Mouse (Mus musculus) left cerebral cortex, adult 6 months (tissue): ENCODE measurements around the gene Ptk7. TPM values are rescaled to one million over a fixed set of nuclear protein-coding genes. Genes with fewer than 3 reads are reported as not detected.

Experiments
- long read RNA-seq, 2 experiments: library from polyadenylated mRNA; unstranded; transcript quantifications; one replicate each; pipeline ENCODE4 v2.0.0; 2019 to 2020
- polyA plus RNA-seq: library from polyadenylated mRNA; unstranded; fragments of <200 nt; fragmentation: Nextera tagmentation; gene quantifications from 2 replicates; pipeline ENCODE4 v1.2.3, GENCODE M21; 2021

Gene Ptk7
- polyA plus RNA-seq = 2.2 and 2.3 TPM in 2 replicates
- long read RNA-seq, experiment 1, full-length matches to known transcripts = 16 of 28 reads
- long read RNA-seq, experiment 1, partial matches to known transcripts = 8 of 28 reads
- long read RNA-seq, experiment 1, other reads (novel, unspliced or antisense) = 4 of 28 reads
- long read RNA-seq, experiment 2, partial matches to known transcripts = 3 of 4 reads
- long read RNA-seq, experiment 2, other reads (novel, unspliced or antisense) = 1 of 4 reads

GRCm38 (mm10) chr17:46628791-46629684 lies at the start of gene Ptk7:
Gene Ptk7 (minus strand): TSS chr17:46629504.

GRCm38 (mm10) chr17:46678416-46678815 lies 49.1 kb upstream of the Ptk7 start, which contains the start of gene Mea1:
Gene Mea1 (plus strand): TSS chr17:46678793.

GRCm38 (mm10) chr17:46673850-46674529 lies 44.7 kb upstream of the Ptk7 start, which contains the start of gene Rrp36:
Gene Rrp36 (minus strand): TSS chr17:46674352.

GRCm38 (mm10) chr17:46650232-46651031 lies 21.1 kb upstream of the Ptk7 start, which contains the start of gene Cul7:
Gene Cul7 (plus strand): TSS chr17:46650337.

GRCm38 (mm10) chr17:46645561-46646321 lies 16.4 kb upstream of the Ptk7 start, which contains the start of the genes Klc4 and Mrpl2:
Gene Klc4 (minus strand): TSS chr17:46646022.
Gene Mrpl2 (plus strand): TSS chr17:46646229.

GRCm38 (mm10) chr17:46555673-46556583 lies 73.4 kb downstream of the Ptk7 start, which contains the start of gene Srf:
Gene Srf (minus strand): TSS chr17:46556175.

GRCm38 (mm10) chr17:46545813-46546564 lies 83.3 kb downstream of the Ptk7 start, which contains the start of gene Cul9:
Gene Cul9 (minus strand): TSS chr17:46546388.

Other genes with a start within 250 kb of the Ptk7 start
- 4.4 and 12.0 TPM in 2 replicates for gene Zfp318, start 245.8 kb downstream of the Ptk7 start, polyA plus RNA-seq
- gene Crip3, start 200.6 kb downstream of the Ptk7 start, polyA plus RNA-seq = not detected in 2 replicates
- 0.23 TPM in 1 of 2 replicates, not detected in the other for gene Slc22a7, start 191.0 kb downstream of the Ptk7 start, polyA plus RNA-seq
- gene Ttbk1, start 141.8 kb downstream of the Ptk7 start, polyA plus RNA-seq = 4.9 and 7.3 TPM in 2 replicates
- gene Dnph1, start 132.8 kb downstream of the Ptk7 start, polyA plus RNA-seq = 7.9 and 10.1 TPM in 2 replicates
- 18.6 and 21.2 TPM in 2 replicates for gene Cul9, start 83.1 kb downstream of the Ptk7 start, polyA plus RNA-seq
- gene Srf, start 73.3 kb downstream of the Ptk7 start, polyA plus RNA-seq = 3.7 and 4.7 TPM in 2 replicates
- 12.7 and 13.1 TPM in 2 replicates for gene Klc4, start 16.5 kb upstream of the Ptk7 start, polyA plus RNA-seq
- 73.6 and 117 TPM in 2 replicates for gene Mrpl2, start 16.7 kb upstream of the Ptk7 start, polyA plus RNA-seq
- 3.2 and 3.5 TPM in 2 replicates for gene Cul7, start 20.8 kb upstream of the Ptk7 start, polyA plus RNA-seq
- 21.4 and 26.1 TPM in 2 replicates for gene Rrp36, start 44.8 kb upstream of the Ptk7 start, polyA plus RNA-seq
- 258 and 283 TPM in 2 replicates for gene Mea1, start 49.3 kb upstream of the Ptk7 start, polyA plus RNA-seq
- 213 and 224 TPM in 2 replicates for gene Klhdc3, start 51.4 kb upstream of the Ptk7 start, polyA plus RNA-seq
- gene Ppp2r5d, start 75.6 kb upstream of the Ptk7 start, polyA plus RNA-seq = 35.7 and 47.7 TPM in 2 replicates
- gene Pex6, start 82.0 kb upstream of the Ptk7 start, polyA plus RNA-seq = 7.7 and 42.5 TPM in 2 replicates
- gene Gnmt, start 99.7 kb upstream of the Ptk7 start, polyA plus RNA-seq = 0.16 TPM in 1 of 2 replicates, not detected in the other
- 88.3 and 104 TPM in 2 replicates for gene Cnpy3, start 122.7 kb upstream of the Ptk7 start, polyA plus RNA-seq
- 0.89 and 1.1 TPM in 2 replicates for gene Ptcra, start 134.2 kb upstream of the Ptk7 start, polyA plus RNA-seq
- 20.3 and 22.5 TPM in 2 replicates for gene 2310039H08Rik, start 143.1 kb upstream of the Ptk7 start, polyA plus RNA-seq
- gene Rpl7l1, start 153.2 kb upstream of the Ptk7 start, polyA plus RNA-seq = 30.9 and 44.3 TPM in 2 replicates
- 7.6 and 7.7 TPM in 2 replicates for gene Bicral, start 229.0 kb upstream of the Ptk7 start, polyA plus RNA-seq